Mouse (Mus musculus): ENCODE data around the gene Prpf40a.

DNA sequence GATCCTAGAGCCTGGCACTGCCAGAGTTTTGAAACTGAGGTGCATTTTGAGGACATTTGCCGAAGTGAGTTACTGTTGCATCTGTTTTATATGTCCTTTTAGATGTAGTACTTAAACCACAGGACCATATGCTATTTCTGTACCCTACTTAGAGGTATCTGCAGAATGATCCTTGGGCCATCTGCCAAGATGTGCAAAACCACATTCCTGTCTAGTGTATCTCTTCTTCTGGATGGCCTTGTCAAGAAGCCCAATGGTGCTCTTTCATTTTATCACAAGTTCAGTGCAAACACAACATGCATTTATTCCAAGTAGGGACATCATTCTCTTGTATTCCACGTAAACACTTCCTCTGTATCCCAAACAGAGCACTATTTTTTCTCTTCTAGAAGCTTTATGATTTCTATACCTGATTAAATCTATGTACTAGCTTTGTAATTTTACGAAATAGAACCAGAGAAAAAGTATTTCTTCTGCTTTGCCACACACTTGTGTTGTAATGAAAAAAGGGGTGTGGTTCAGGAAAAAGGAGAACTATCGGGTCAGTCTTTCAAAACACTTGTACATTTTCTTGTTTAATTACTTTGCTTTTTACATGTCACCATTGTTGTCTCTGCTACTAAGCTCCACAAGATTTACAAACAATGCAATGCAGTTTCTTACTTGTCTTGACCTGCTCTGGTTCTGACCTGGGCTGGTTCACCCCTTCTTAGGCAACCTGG is 9.2 kb upstream of the Prpf40a start:
- no peak for TF ChIP-seq CTCF (IDR thresholded peaks at IDR 0.05; ENCODE audit: low read depth, low read length)
- no peak for TF ChIP-seq EP300 (IDR thresholded peaks at IDR 0.05; ENCODE audit: insufficient read depth, low read depth, low read length)

Data from ES-Bruce4 (cell line).